Mouse (Mus musculus) hindbrain, embryonic 14.5 days (tissue): ENCODE measurements around the gene Washc1. TPM values are rescaled to one million over a fixed set of nuclear protein-coding genes. Genes with fewer than 3 reads are reported as not detected.

ENCODE experiments used
- ATAC-seq: fragments of 200-750 bp; cut with Nextera tagmentation; 2 replicates; pipeline ENCODE4 v1.8.0; 2017; ENCODE audit warnings: moderate number of reproducible peaks, mild to moderate bottlenecking, moderate TSS enrichment, moderate library complexity; ENCODE audit not compliant: low FRiP score
- DNase-seq: peaks from one replicate; pipeline ENCODE4 v3.0.0-alpha.2; 2015; ENCODE audit warnings: low spot score
- H3K27ac ChIP-seq: fragments of 300-500 bp; sonication (generic); 2 replicates; pipeline ENCODE4 v1.5.1; 2014; ENCODE audit warnings: mild to moderate bottlenecking, moderate library complexity
- H3K27me3 ChIP-seq: fragments of 300-500 bp; sonication (generic); 2 replicates; pipeline ENCODE4 v1.6.1; 2014; ENCODE audit warnings: mild to moderate bottlenecking, low read length, mixed read lengths; ENCODE audit not compliant: control insufficient read depth, insufficient read depth
- H3K36me3 ChIP-seq: fragments of 300-500 bp; sonication (generic); replicated peaks from 2 replicates; pipeline ENCODE4 v1.6.1; 2014; ENCODE audit not compliant: control insufficient read depth, insufficient read depth
- H3K4me1 ChIP-seq: fragments of 300-500 bp; sonication (generic); replicated peaks from 2 replicates; pipeline ENCODE4 v1.6.1; 2014; ENCODE audit warnings: antibody characterized with exemption, low read length, mixed read lengths; ENCODE audit not compliant: control insufficient read depth, insufficient read depth
- H3K4me2 ChIP-seq: fragments of 300-500 bp; sonication (generic); replicated peaks from 2 replicates; pipeline ENCODE4 v1.6.1; 2014; ENCODE audit warnings: mild to moderate bottlenecking, moderate library complexity
- H3K4me3 ChIP-seq: fragments of 300-500 bp; sonication (generic); replicated peaks from 2 replicates; pipeline ENCODE4 v1.5.1; 2014; ENCODE audit warnings: mild to moderate bottlenecking, low read length
- H3K9ac ChIP-seq: fragments of 300-500 bp; sonication (generic); 2 replicates; pipeline ENCODE4 v1.6.1; 2014
- H3K9me3 ChIP-seq: fragments of 300-500 bp; sonication (generic); 2 replicates; pipeline ENCODE4 v1.6.1; 2016; ENCODE audit warnings: low read length; ENCODE audit not compliant: control insufficient read depth
- WGBS: fragments of 180-500 bp; shearing (Covaris S2); extraction: QIAGEN DNeasy Blood & Tissue Kit; methylation state at CpG from one replicate; pipeline ENCODE4 v1.1.7; 2014; 5-methylcytosine and 5-hydroxymethylcytosine counted together
- polyA plus RNA-seq: library from polyadenylated mRNA; unstranded; fragments of >200 nt; fragmentation: Nextera tagmentation; extraction: Ambion mirVana; gene quantifications from 2 replicates; pipeline ENCODE4 v1.2.1, GENCODE M21; 2014

Washc1 gene
- polyA plus RNA-seq, 1 experiment from 2014 or later = 36.3 TPM

DNA sequence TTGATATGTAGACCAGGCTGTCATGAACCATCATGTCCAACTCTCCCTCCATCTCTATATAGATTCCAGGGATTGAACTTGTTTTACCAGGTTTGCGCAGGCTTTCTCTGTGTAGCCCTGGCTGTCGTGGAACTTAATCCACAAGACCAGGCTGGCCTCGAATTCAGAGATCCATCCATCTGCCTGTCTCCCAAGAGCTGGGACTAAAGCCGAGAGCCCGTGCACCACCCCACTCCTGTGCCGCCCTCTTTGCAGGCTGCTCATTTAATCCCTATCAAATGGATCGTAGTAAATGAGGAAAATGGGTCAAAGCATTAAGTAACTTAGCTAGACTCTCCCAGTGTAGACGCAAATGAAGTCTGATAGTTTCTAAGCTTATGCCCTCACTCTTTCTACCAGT lies 3.9 kb upstream of the Washc1 start:
- Histone ChIP-seq H3K36me3 (no peaks in the 10 kb centered on the region), H3K27me3 (no peaks in the 10 kb centered on the region), H3K4me3 (no peak overlapping the region), H3K4me1 (peaks cover 10% of the 10 kb centered on the region), H3K9ac (no peak overlapping the region), H3K27ac (no peak overlapping the region), H3K9me3 (no peaks in the 10 kb centered on the region), H3K4me2 (no peak overlapping the region)
- WGBS = 73% methylated on average over 8 of the region's 8 CpGs
- no peak for DNase-seq
- ATAC-seq = no peak

DNA sequence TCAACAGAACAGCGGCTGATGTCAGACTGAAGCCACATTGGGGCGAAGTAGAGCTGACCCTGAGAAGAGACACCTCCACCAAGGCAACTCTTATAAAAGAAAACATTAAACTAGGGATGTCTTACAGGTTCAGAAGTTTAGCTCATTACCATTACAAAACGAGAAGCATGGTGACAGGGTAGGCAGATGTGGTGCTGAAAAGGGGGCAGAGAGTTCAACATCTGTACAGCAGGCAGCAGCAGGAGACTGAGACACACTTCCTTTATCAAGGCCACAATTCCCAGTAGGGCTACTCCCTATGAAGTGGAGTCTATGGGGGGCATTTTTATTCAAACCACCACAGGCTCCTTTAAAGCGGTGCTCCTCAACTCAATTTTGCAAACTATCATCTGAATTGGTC lies 3.1 kb upstream of the Washc1 start:
- no peaks in the 10 kb centered on the region for H3K27me3 ChIP-seq
- ATAC-seq (no peak), DNase-seq (no peak)
- 80% methylated on average over 4 of the region's 4 CpGs for WGBS
- peaks cover 13% of the 10 kb centered on the region for H3K4me1 ChIP-seq
- H3K4me3 ChIP-seq = no peak overlapping the region
- H3K36me3 ChIP-seq = no peaks in the 10 kb centered on the region
- H3K9me3 ChIP-seq = no peaks in the 10 kb centered on the region
- H3K4me2 ChIP-seq = no peak overlapping the region
- no peak overlapping the region for H3K27ac ChIP-seq
- H3K9ac ChIP-seq = no peak overlapping the region

DNA sequence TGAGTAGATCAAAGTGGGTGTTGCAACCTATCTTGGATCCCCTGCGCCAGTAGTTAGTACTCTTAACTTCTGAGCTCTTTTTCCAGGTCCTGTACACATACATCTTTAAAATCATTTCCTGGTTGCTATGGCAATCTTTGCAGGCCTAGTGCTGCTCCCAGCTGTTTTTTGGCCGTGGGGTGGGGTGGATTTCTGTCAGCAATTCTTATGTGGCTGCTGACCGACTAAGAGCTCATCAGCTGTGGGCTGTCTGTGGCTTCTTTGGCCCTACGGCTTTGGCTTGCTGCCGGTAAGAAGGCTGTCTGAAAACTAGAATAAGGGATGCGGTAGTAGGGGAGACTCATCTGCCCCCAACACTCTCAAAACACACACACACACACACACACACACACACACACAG lies 599 bp upstream of the Washc1 start:
- peak overlapping the region; percentile 70 for H3K4me2 ChIP-seq
- no peaks in the 10 kb centered on the region for H3K27me3 ChIP-seq
- peaks cover 13% of the 10 kb centered on the region for H3K4me1 ChIP-seq
- peak overlapping the region; percentile 88 for H3K4me3 ChIP-seq
- no peak for DNase-seq
- H3K36me3 ChIP-seq = peaks cover 22% of the 10 kb centered on the region
- 0 out of 2 replicates have a peak overlapping the region, but pooled peaks have one; percentile 45 for H3K27ac ChIP-seq
- 58% methylated on average over 6 of the region's 6 CpGs for WGBS
- H3K9ac ChIP-seq = peak overlapping the region; percentile 82
- no peak for ATAC-seq
- no peaks in the 10 kb centered on the region for H3K9me3 ChIP-seq

- peaks cover 13% of the 10 kb centered on the region for H3K4me1 ChIP-seq
- no peak for DNase-seq
- no peak for ATAC-seq
- H3K4me3 ChIP-seq = peak overlapping the region; percentile 88
- H3K36me3 ChIP-seq = peaks cover 36% of the 10 kb centered on the region
- H3K27me3 ChIP-seq = no peaks in the 10 kb centered on the region
- no peaks in the 10 kb centered on the region for H3K9me3 ChIP-seq
- H3K9ac ChIP-seq = peak overlapping the region; percentile 82
- peak overlapping the region; percentile 70 for H3K4me2 ChIP-seq
- WGBS = 48% methylated on average over 4 of the region's 4 CpGs
- no peak overlapping the region for H3K27ac ChIP-seq
Observed at GRCm38 (mm10) chr17:66112166-66112565, 821 bp downstream of the Washc1 start.

DNA sequence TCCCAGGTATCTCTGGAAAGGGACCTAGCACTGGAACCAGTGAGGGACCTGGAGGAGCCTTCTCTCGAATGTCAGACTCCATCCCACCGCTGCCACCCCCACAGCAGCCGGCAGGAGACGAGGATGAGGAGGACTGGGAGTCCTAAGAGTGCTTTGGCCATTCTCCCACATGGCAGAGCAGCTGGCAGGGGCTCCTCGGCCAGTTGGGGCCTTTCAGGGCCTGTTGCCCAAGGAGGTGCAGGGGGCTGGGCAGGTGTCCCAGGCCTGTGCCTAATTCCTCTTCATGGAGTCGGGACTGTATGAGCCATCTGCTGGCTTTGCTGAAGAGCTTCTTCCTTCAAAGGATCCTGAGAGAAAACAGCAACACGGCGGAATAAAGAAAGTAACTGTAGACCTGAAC lies 7.6 kb downstream of the Washc1 start:
- Histone ChIP-seq H3K4me2 (no peak overlapping the region), H3K27ac (no peak overlapping the region), H3K4me3 (no peak overlapping the region), H3K9me3 (no peaks in the 10 kb centered on the region), H3K27me3 (no peaks in the 10 kb centered on the region), H3K36me3 (peaks cover 61% of the 10 kb centered on the region), H3K9ac (no peak overlapping the region), H3K4me1 (peaks cover 5% of the 10 kb centered on the region)
- ATAC-seq = no peak
- DNase-seq = no peak
- 90% methylated on average over 8 of the region's 8 CpGs for WGBS

- Histone ChIP-seq H3K27me3 (no peaks in the 10 kb centered on the region), H3K9ac (no peak overlapping the region), H3K4me2 (no peak overlapping the region), H3K4me3 (no peak overlapping the region), H3K27ac (no peak overlapping the region), H3K4me1 (peaks cover 5% of the 10 kb centered on the region), H3K9me3 (no peaks in the 10 kb centered on the region), H3K36me3 (peaks cover 43% of the 10 kb centered on the region)
- no peak for DNase-seq
- 88% methylated on average over 1 of the region's 1 CpGs for WGBS
- ATAC-seq = no peak
Observed at GRCm38 (mm10) chr17:66120701-66121100, 9.4 kb downstream of the Washc1 start.

DNA sequence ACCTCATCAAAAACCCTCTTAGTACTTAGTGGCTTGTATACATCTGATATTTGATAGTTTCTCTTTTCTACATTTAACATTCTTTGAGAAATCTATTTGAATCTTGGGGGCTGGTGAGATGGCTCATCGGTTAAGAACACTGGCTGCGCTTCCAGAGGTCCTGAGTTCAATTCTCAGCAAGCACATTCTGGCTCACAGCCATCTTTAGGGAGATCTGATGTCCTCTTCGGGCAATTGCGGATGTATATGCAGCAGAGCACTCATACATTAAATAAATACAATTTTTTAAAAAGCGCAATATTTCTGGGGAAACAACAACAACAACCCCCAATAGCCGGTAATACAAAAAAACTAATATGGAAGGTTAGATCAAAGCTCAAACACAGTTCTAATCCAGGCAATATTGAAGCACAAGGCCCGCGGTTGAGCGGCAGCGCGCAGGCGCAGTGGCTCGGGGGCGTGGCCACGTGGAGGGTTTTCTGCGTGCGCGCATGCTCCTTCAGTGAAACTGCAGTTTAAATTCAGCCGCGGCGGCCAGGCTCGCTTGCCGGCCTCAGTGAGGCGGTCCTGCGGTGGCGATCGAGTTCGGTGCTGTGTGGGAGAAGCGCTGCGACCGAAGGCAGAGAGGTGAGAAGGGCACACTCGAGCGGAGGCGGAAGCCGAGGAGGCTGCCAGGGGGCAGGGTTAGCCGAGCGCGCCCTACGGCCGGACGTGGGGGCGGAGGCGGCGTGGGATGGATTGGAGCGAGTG lies 11.9 kb downstream of the Washc1 start, which contains the start of gene Ddx11:
TSS of gene Ddx11 (plus strand) at position 455 of the 750 bp plus-strand sequence.
- 5% methylated on average over 45 of the region's 45 CpGs for WGBS
- DNase-seq (peak; percentile 97), ATAC-seq (peak; percentile 75)
- peak within 1 kb of the TSS; percentile 65 for H3K9ac ChIP-seq
- H3K9me3 ChIP-seq = no peaks in the 10 kb centered on the region
- H3K27ac ChIP-seq = peak within 1 kb of the TSS; percentile 47
- peaks cover 5% of the 10 kb centered on the region for H3K4me1 ChIP-seq
- H3K4me2 ChIP-seq = peak within 1 kb of the TSS; percentile 67
- peak within 1 kb of the TSS; percentile 78 for H3K4me3 ChIP-seq
- no peaks in the 10 kb centered on the region for H3K27me3 ChIP-seq
- H3K36me3 ChIP-seq = peaks cover 18% of the 10 kb centered on the region

DNA sequence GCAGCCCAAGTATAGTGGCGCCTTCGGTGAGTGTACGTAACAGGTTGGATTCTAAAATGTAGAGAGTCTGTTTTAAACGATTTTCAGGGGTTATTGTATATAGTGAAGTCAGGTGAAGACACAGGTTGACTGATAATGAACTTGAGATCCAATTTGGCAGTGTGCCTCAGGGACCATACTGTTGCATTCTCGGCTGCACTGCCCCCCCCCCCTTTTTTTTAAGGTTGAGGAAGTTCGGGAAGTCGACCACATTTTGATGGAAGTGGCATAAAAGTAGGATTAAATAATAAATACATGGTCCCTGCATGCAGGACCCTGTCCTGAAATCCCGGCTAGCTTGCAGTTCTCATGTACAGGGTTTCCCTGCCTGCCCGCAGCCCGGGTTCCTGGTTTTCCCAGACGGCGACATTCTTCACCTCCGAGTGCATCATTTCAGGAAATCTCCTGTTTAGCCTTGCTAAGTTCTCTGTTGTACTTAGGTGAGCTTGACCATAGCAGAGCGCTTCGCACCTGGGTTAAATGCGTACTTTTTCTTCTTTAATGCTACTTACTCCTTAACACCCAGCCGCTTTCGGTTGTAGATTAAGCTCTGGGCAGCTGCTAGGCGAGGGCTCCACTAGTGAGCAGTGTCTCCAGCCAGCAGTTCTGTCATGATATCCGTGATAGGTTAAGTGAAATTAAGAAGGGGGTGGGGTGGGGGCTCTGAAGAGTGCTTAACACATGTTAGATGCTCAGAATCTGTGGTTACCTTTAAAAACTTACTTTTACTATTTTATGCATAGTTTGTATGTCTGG lies 12.7 kb downstream of the Washc1 start:
- Histone ChIP-seq H3K4me3 (peak overlapping the region; percentile 78), H3K27me3 (no peaks in the 10 kb centered on the region), H3K4me2 (peak overlapping the region; percentile 67), H3K9ac (peak overlapping the region; percentile 65), H3K4me1 (peaks cover 5% of the 10 kb centered on the region), H3K36me3 (peaks cover 10% of the 10 kb centered on the region), H3K9me3 (no peaks in the 10 kb centered on the region), H3K27ac (peak overlapping the region; percentile 47; the same call in 1 of the 2 replicates)
- ATAC-seq (no peak; the same call in 1 of the 2 replicates), DNase-seq (no peak)
- 2% methylated on average over 20 of the region's 20 CpGs for WGBS

GRCm38 (mm10) chr17:66125211-66125610 lies 13.9 kb downstream of the Washc1 start:
- Histone ChIP-seq H3K4me2 (no peak overlapping the region), H3K4me3 (no peak overlapping the region), H3K9ac (no peak overlapping the region), H3K4me1 (peaks cover 5% of the 10 kb centered on the region), H3K27ac (no peak overlapping the region), H3K27me3 (no peaks in the 10 kb centered on the region), H3K9me3 (no peaks in the 10 kb centered on the region), H3K36me3 (peaks cover 2% of the 10 kb centered on the region; the same call in 1 of the 2 replicates)
- 66% methylated on average over 5 of the region's 5 CpGs for WGBS
- ATAC-seq (no peak), DNase-seq (no peak)
